Mouse (Mus musculus): ENCODE results near the gene Nt5dc1. TPM values are rescaled to one million over a fixed set of nuclear protein-coding genes. Genes with fewer than 3 reads are reported as not detected.
"Not testable (repeated sequence)": the region's sequence is repeated elsewhere in the genome, so short reads cannot be mapped to it uniquely, and the experiment has no call there.

Nt5dc1 gene
- 6.8 and 7.0 TPM in 2 replicates for polyA plus RNA-seq (2016; fragmentation: Nextera tagmentation; extraction: Ambion mirVana)

DNA sequence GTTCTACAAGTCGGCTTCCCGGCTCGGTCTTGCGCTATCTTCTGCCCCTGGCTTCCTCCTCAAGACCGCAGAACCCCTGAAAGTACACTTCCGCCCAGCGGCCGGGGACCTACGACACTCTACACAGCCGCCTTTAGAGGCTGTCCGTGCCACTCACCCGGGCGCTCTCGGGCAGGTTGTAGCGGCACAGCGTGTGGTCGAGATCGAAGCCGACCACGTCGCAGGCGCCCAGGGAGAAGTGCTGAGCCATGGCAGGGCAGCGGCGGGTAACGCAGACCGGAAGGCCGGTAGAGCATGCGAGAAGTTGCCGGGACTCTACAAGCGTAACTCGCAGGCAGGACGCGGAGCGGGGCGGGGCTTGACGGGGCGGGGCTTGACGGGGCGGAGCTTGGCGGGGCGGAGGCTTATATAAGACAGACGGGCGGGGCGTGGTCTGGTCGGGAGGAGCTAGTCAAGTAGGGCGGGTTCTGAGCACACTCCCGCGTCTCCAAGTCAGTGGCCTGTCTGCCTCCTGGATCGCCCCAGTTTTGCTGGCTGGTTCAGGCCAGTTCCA, at the start of gene Nt5dc1:
Gene Nt5dc1 (minus strand): TSS at position 349 of the 553 bp plus-strand sequence.
- Histone ChIP-seq H3K27ac (ENCODE audit: poor library complexity, severe bottlenecking) (peak within 1 kb of the TSS; percentile 85), H3K9ac (peak within 1 kb of the TSS; percentile 82), H3K9me3 (replicated peaks) (0 out of 2 replicates have a peak, but pooled peaks cover 5% of the 10 kb centered on the region), H3K36me3 (no peaks in the 10 kb centered on the region), H3K4me1 (replicated peaks) (peaks cover 10% of the 10 kb centered on the region), H3K4me2 (peak within 1 kb of the TSS; percentile 76), H3K27me3 (replicated peaks) (no peaks in the 10 kb centered on the region), H3K4me3 (peak within 1 kb of the TSS; percentile 95)
- under 1% methylated on average over 49 of the region's 49 CpGs for WGBS
- ATAC-seq (ENCODE audit: insufficient number of reproducible peaks, low FRiP score): peak; percentile 99

DNA sequence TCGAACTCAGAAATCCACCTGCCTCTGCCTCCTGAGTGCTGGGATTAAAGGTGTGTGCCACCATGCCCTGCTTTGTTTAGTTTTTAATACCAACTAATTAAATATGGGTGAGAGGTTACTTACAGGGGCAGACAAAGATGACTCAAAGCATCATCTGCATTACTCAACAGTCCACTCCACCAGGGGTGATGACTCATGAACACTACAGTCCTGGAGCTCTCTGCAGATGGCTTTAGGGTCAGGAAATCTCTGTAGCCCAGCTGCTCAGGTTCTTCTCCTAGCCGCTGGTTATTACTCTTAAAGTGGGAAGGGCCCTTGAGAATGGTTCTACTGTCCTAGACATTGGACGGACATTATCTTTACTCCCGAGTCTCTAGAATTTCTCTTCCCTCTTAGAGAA, 46.0 kb upstream of the Nt5dc1 start:
- Histone ChIP-seq H3K4me3 (no peak overlapping the region), H3K4me1 (replicated peaks) (no peaks in the 10 kb centered on the region), H3K4me2 (no peak overlapping the region), H3K27ac (ENCODE audit: poor library complexity, severe bottlenecking) (no peak overlapping the region), H3K27me3 (replicated peaks) (no peaks in the 10 kb centered on the region), H3K9ac (no peak overlapping the region), H3K36me3 (no peaks in the 10 kb centered on the region), H3K9me3 (replicated peaks) (no peaks in the 10 kb centered on the region)
- no peak for ATAC-seq (ENCODE audit: insufficient number of reproducible peaks, low FRiP score)
- WGBS: 82% methylated on average over 4 of the region's 4 CpGs

DNA sequence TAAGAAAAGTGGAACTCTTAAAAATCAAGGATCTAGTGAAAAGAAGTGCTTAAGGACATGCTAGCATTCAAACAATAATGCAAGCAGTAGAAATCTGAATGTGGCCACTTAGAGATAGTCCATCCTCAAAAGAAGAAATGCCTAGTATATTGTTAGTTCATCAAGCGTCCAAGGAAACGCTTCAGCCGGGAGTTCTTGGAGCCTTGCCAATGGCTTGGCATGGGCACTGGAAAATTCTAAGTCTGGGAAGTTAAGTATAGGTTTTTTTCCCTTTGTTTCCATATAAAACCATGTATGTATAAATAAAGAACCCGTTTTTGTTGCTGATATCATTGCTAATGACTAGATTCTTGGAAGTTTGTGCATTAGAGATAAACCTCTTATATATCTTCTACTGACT, 43.1 kb upstream of the Nt5dc1 start:
- H3K9ac ChIP-seq: no peak overlapping the region
- H3K4me1 ChIP-seq (replicated peaks): no peaks in the 10 kb centered on the region
- no peaks in the 10 kb centered on the region for H3K9me3 ChIP-seq (replicated peaks)
- H3K27me3 ChIP-seq (replicated peaks): no peaks in the 10 kb centered on the region
- ATAC-seq (ENCODE audit: insufficient number of reproducible peaks, low FRiP score): no peak
- no peak overlapping the region for H3K4me2 ChIP-seq
- no peaks in the 10 kb centered on the region for H3K36me3 ChIP-seq
- WGBS: 25% methylated on average over 4 of the region's 4 CpGs
- H3K27ac ChIP-seq (ENCODE audit: poor library complexity, severe bottlenecking): no peak overlapping the region
- no peak overlapping the region for H3K4me3 ChIP-seq

DNA sequence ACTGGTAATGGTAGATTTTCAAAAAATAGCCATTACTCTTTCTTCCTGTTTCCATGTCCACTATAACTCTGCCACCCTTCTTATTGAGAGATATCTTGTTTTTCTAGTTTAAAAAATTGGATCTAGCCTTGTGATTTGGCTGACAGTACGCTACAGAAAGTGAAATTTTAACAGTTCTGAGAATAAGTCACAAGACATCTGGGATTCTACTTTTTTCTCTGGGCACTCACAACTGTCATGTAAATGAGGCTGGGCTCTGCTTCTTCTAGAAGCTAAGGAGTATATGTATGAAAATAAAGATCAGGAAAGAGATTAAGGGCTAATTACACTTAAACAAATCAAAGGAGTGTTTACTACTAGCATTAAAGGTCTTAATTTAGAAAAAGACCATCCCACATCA, 31.1 kb upstream of the Nt5dc1 start:
- Histone ChIP-seq H3K36me3 (no peaks in the 10 kb centered on the region), H3K27ac (ENCODE audit: poor library complexity, severe bottlenecking) (no peak overlapping the region), H3K4me1 (replicated peaks) (no peaks in the 10 kb centered on the region), H3K9me3 (replicated peaks) (no peaks in the 10 kb centered on the region), H3K27me3 (replicated peaks) (no peaks in the 10 kb centered on the region), H3K4me3 (no peak overlapping the region), H3K4me2 (no peak overlapping the region), H3K9ac (no peak overlapping the region)
- 70% methylated on average over 1 of the region's 1 CpGs for WGBS
- no peak for ATAC-seq (ENCODE audit: insufficient number of reproducible peaks, low FRiP score)

DNA sequence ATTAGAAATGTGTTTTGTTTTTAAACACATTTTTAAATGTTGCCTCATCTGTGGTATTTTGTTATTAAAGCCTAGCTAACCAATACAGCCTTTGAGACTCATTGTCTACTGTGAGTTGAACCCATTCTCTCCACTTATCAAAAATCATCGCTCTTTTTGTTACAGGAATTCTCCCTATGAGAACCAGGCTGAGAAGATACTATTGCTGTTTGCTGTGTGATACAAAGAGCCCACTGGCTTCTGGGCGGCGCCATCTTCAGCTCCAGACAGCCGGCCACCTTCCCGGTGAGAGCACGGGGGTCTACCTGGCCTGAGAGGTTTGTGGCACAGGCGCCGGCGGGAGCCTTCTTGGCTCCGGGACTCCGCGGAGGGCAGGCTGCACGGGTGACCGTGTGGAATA, 15.8 kb upstream of the Nt5dc1 start:
- H3K4me3 ChIP-seq; H3K27ac ChIP-seq (ENCODE audit: poor library complexity, severe bottlenecking); H3K9ac ChIP-seq; H3K36me3 ChIP-seq; H3K9me3 ChIP-seq (replicated peaks); H3K4me2 ChIP-seq; H3K4me1 ChIP-seq (replicated peaks); ATAC-seq (ENCODE audit: insufficient number of reproducible peaks, low FRiP score); H3K27me3 ChIP-seq (replicated peaks): not testable (repeated sequence)
- WGBS: 80% methylated on average over 6 of the region's 14 CpGs

DNA sequence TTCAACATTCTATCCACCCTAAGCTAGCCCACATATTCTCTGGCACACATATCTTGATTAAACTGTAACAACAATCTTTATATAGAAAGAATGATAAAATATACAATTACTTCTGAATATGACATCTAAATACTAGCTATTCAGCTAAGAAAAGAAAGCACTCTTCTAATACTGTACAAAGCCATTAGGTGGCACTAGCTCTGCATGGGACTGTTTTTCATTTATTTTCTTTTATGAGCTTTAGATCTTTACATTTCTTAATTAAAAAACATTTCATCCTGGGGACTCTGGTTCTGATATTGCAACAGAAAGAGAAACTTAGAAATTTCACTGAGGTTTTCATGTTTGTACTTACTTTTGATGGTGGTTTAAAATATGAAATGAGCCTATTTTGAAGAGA, 13.4 kb upstream of the Nt5dc1 start:
- Histone ChIP-seq H3K9ac (no peak overlapping the region), H3K4me2 (no peak overlapping the region), H3K27ac (ENCODE audit: poor library complexity, severe bottlenecking) (no peak overlapping the region), H3K36me3 (no peaks in the 10 kb centered on the region), H3K4me1 (replicated peaks) (no peaks in the 10 kb centered on the region), H3K27me3 (replicated peaks) (no peaks in the 10 kb centered on the region), H3K4me3 (no peak overlapping the region), H3K9me3 (replicated peaks) (no peaks in the 10 kb centered on the region)
- no peak for ATAC-seq (ENCODE audit: insufficient number of reproducible peaks, low FRiP score)

DNA sequence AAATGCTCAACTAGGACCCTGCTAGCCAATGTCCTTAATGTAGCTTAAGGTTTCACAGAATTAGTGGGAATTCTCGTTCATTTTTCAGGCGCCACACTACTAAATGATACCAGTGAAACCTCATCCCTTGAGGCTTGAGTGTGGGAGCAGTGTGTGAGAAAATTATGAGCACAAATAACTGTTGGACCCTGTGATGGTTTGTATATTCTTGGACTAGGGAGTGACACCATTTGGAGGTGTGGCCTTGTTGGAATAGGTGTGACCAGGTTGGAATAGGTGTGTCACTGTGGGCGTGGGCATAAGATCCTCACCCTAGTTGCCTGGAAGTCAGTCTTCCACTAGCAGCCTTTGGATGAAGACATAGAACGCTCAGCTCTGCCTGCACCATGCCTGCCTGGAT, 442 bp upstream of the Nt5dc1 start:
- peak overlapping the region; percentile 76 for H3K4me2 ChIP-seq
- WGBS: 80% methylated on average over 4 of the region's 4 CpGs

DNA sequence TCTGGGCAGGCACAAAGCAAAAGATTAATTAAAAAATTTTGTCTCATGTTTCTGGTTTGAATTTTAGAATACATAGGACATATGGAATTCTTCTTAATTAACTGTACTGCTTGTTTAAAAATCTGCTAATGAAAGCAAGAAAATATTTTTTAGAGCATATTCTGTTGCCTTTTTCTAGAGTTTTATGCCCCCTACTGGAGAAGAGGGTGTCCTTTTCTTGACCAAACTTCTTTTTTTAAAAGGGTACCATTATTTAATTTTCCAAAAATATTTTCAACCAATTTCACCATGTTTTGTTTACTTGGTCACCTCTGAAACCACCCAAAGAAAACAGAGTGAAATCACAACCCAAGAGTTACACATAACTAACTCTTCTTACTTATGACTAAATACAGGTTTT, 19.1 kb downstream of the Nt5dc1 start:
- H3K4me3 ChIP-seq: no peak overlapping the region
- ATAC-seq (ENCODE audit: insufficient number of reproducible peaks, low FRiP score): no peak
- peaks cover 3% of the 10 kb centered on the region; the same call in 1 of the 2 replicates for H3K4me1 ChIP-seq (replicated peaks)
- peaks cover 38% of the 10 kb centered on the region for H3K36me3 ChIP-seq
- no peak overlapping the region for H3K27ac ChIP-seq (ENCODE audit: poor library complexity, severe bottlenecking)
- H3K9ac ChIP-seq: no peak overlapping the region
- H3K9me3 ChIP-seq (replicated peaks): no peaks in the 10 kb centered on the region
- no peak overlapping the region for H3K4me2 ChIP-seq
- no peaks in the 10 kb centered on the region for H3K27me3 ChIP-seq (replicated peaks)

More for the DNA sequence above, 442 bp upstream of the Nt5dc1 start:
- H3K27ac ChIP-seq (ENCODE audit: poor library complexity, severe bottlenecking); ATAC-seq (ENCODE audit: insufficient number of reproducible peaks, low FRiP score); H3K9me3 ChIP-seq (replicated peaks); H3K36me3 ChIP-seq; H3K27me3 ChIP-seq (replicated peaks); H3K4me1 ChIP-seq (replicated peaks): not testable (repeated sequence)
- Histone ChIP-seq H3K9ac (peak overlapping the region; percentile 26; the same call in 1 of the 2 replicates), H3K4me3 (peak overlapping the region; percentile 95)

DNA sequence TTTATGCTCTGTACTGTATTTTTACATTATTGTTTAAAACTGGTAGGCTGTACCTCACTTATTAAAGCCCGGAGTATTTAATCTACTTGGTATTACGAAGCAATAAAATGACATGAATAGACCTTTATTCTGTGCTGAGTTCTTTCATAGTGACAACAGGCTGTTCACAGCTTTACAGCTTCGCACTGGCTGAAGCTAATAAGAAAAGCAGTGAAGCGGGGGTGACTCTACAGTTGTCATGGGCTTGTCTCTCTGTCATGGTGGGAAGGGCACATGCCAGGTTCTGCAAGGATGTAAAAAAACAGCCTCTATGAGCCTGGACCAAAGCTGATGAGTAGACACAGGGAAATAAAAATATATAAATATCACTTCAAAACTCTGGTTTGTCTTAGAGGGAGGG, 21.4 kb downstream of the Nt5dc1 start:
- no peaks in the 10 kb centered on the region for H3K27me3 ChIP-seq (replicated peaks)

DNA sequence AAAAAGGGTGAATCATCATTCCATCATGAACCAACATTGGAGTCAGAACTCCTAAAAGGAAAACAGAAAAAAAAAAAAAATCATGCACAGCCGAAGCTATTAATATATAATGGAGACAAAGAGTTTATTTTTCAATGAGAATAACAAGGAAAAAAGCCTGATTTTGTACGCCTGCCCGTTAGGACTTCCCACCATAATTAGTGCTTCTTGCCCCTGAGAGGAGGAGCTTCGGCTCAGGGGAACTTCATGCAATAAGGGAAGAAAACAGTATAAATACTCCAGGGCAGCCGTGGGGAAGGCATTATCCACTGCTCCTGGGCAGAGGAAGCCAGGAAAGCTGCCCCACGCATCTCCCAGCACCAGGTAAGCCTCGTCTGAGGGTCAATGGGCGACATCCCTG, 28.7 kb downstream of the Nt5dc1 start, which contains the start of gene Col10a1:
Gene Col10a1 (plus strand): TSS at position 301 of the 400 bp plus-strand sequence.
- H3K27me3 ChIP-seq (replicated peaks): no peaks in the 10 kb centered on the region
- ATAC-seq (ENCODE audit: insufficient number of reproducible peaks, low FRiP score): no peak
- no peak within 1 kb of the TSS for H3K4me2 ChIP-seq
- no peak within 1 kb of the TSS for H3K27ac ChIP-seq (ENCODE audit: poor library complexity, severe bottlenecking)
- H3K9me3 ChIP-seq (replicated peaks): no peaks in the 10 kb centered on the region
- no peak within 1 kb of the TSS for H3K4me3 ChIP-seq
- 79% methylated on average over 8 of the region's 8 CpGs for WGBS
- H3K9ac ChIP-seq: no peak within 1 kb of the TSS
- no peaks in the 10 kb centered on the region for H3K36me3 ChIP-seq
- no peaks in the 10 kb centered on the region for H3K4me1 ChIP-seq (replicated peaks)

More for the DNA sequence above, 21.4 kb downstream of the Nt5dc1 start:
- WGBS: 84% methylated on average over 4 of the region's 4 CpGs
- peaks cover 3% of the 10 kb centered on the region; the same call in 1 of the 2 replicates for H3K4me1 ChIP-seq (replicated peaks)
- H3K4me3 ChIP-seq: no peak overlapping the region
- no peak overlapping the region for H3K27ac ChIP-seq (ENCODE audit: poor library complexity, severe bottlenecking)
- H3K36me3 ChIP-seq: peaks cover 20% of the 10 kb centered on the region
- H3K9me3 ChIP-seq (replicated peaks): no peaks in the 10 kb centered on the region
- no peak overlapping the region for H3K4me2 ChIP-seq
- no peak overlapping the region for H3K9ac ChIP-seq
- ATAC-seq (ENCODE audit: insufficient number of reproducible peaks, low FRiP score): no peak

DNA sequence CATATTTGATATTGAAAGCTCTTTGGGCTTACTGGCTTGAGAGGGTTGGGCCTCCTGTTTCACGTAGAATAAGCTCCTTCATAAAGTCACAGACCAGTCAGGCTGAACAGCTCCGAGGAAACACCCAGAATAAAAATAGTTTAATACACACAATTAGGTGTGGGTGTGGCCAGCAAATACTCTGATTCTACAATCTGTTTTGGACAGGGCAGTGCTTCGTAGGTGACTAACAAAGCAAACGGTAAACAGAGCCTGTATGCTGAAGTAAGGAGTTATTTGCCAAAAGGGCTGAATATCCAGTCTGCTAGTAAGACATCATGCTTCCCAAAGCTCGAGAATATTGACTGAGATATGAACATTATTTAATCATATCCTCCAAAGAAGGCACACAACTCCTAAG, 32.7 kb downstream of the Nt5dc1 start:
- H3K27ac ChIP-seq (ENCODE audit: poor library complexity, severe bottlenecking): no peak overlapping the region
- no peaks in the 10 kb centered on the region for H3K27me3 ChIP-seq (replicated peaks)
- H3K36me3 ChIP-seq: no peaks in the 10 kb centered on the region
- no peak for ATAC-seq (ENCODE audit: insufficient number of reproducible peaks, low FRiP score)
- 84% methylated on average over 5 of the region's 5 CpGs for WGBS
- H3K4me1 ChIP-seq (replicated peaks): no peaks in the 10 kb centered on the region
- no peak overlapping the region for H3K4me2 ChIP-seq
- H3K9me3 ChIP-seq (replicated peaks): no peaks in the 10 kb centered on the region
- no peak overlapping the region for H3K9ac ChIP-seq
- H3K4me3 ChIP-seq: no peak overlapping the region

DNA sequence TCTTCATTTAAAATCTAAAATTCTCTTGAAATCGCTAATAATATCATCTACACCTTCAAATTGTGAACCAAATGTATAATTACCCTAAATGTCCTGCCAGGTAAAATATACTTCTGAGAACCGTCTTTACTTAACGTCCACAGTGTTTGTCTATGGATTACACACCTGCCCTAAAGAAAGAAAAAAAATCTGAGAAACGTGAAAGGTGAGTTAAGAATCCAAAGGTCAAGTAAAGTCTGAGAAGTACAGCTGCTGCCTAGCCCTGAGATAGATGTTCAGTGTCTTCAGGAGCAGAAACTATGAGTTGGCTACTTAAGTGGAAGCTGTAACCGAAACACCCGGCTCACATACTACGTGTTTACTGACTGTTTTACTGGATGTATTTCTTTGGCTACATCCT, 45.0 kb downstream of the Nt5dc1 start:
- no peaks in the 10 kb centered on the region for H3K4me1 ChIP-seq (replicated peaks)
- no peak overlapping the region for H3K9ac ChIP-seq
- no peak overlapping the region for H3K27ac ChIP-seq (ENCODE audit: poor library complexity, severe bottlenecking)
- H3K36me3 ChIP-seq: no peaks in the 10 kb centered on the region
- no peaks in the 10 kb centered on the region for H3K27me3 ChIP-seq (replicated peaks)
- no peak for ATAC-seq (ENCODE audit: insufficient number of reproducible peaks, low FRiP score)
- WGBS: 89% methylated on average over 7 of the region's 7 CpGs
- no peak overlapping the region for H3K4me3 ChIP-seq
- H3K9me3 ChIP-seq (replicated peaks): no peaks in the 10 kb centered on the region
- H3K4me2 ChIP-seq: no peak overlapping the region

Measured in heart, embryonic 12.5 days (tissue).